Mouse (Mus musculus) right cerebral cortex, adult 2 months (tissue): ENCODE data around the gene Rabgap1l.

ENCODE experiments used
- DNase-seq, 2 experiments: peaks; one replicate each; pipeline ENCODE4 v3.0.0; 2021 to 2022; ENCODE audit warnings: low spot score in 2 of 2

Rabgap1l gene

GRCm38 (mm10) chr1:160787926-160788325 is 5.1 kb downstream of the Rabgap1l start:
- DNase-seq: no peak

GRCm38 (mm10) chr1:160787164-160787563 is 5.8 kb downstream of the Rabgap1l start:
- no peak for DNase-seq

- DNase-seq: no peak
Measured at GRCm38 (mm10) chr1:160786571-160786970, 6.4 kb downstream of the Rabgap1l start.

GRCm38 (mm10) chr1:160785681-160786225 is 7.3 kb downstream of the Rabgap1l start:
- no peak for DNase-seq

- DNase-seq: no peak
Measured at GRCm38 (mm10) chr1:160784122-160784521, 8.9 kb downstream of the Rabgap1l start.

GRCm38 (mm10) chr1:160774166-160774565 is 18.8 kb downstream of the Rabgap1l start:
- DNase-seq: no peak

GRCm38 (mm10) chr1:160765565-160765964 is 27.4 kb downstream of the Rabgap1l start:
- DNase-seq: no peak

GRCm38 (mm10) chr1:160758243-160758642 is 34.8 kb downstream of the Rabgap1l start:
- peak; percentile 31 to 38 for DNase-seq

- no peak for DNase-seq
Measured at GRCm38 (mm10) chr1:160755359-160755758, 37.7 kb downstream of the Rabgap1l start.

GRCm38 (mm10) chr1:160750629-160751028 is 42.4 kb downstream of the Rabgap1l start:
- DNase-seq: no peak

- no peak for DNase-seq
Measured at GRCm38 (mm10) chr1:160746786-160747185, 46.2 kb downstream of the Rabgap1l start.

- no peak for DNase-seq
Measured at GRCm38 (mm10) chr1:160745238-160745930, 47.6 kb downstream of the Rabgap1l start.

- DNase-seq: no peak
Measured at GRCm38 (mm10) chr1:160744009-160744408, 49.0 kb downstream of the Rabgap1l start.

- DNase-seq: peak; percentile 78 to 83
Measured at GRCm38 (mm10) chr1:160743229-160743628, 49.8 kb downstream of the Rabgap1l start.

GRCm38 (mm10) chr1:160740650-160741049 is 52.4 kb downstream of the Rabgap1l start:
- DNase-seq: no peak

- DNase-seq: no peak
Measured at GRCm38 (mm10) chr1:160734743-160735142, 58.3 kb downstream of the Rabgap1l start.

GRCm38 (mm10) chr1:160729944-160730343 is 63.1 kb downstream of the Rabgap1l start:
- no peak for DNase-seq

GRCm38 (mm10) chr1:160717742-160718141 is 75.3 kb downstream of the Rabgap1l start:
- DNase-seq: peak in 1 of 2 experiments; percentile 43

GRCm38 (mm10) chr1:160714685-160715084 is 78.3 kb downstream of the Rabgap1l start:
- DNase-seq: peak; percentile 19 to 50

GRCm38 (mm10) chr1:160713887-160714286 is 79.1 kb downstream of the Rabgap1l start:
- no peak for DNase-seq

- DNase-seq: no peak
Measured at GRCm38 (mm10) chr1:160713383-160713782, 79.6 kb downstream of the Rabgap1l start.

- DNase-seq: no peak
Measured at GRCm38 (mm10) chr1:160710539-160710938, 82.5 kb downstream of the Rabgap1l start.

GRCm38 (mm10) chr1:160704596-160704995 is 88.4 kb downstream of the Rabgap1l start:
- no peak for DNase-seq

GRCm38 (mm10) chr1:160703813-160704212 is 89.2 kb downstream of the Rabgap1l start:
- DNase-seq: no peak
